Mouse (Mus musculus) C2C12 (cell line): ENCODE measurements around the gene Gm2310. TPM values are rescaled to one million over a fixed set of nuclear protein-coding genes. Genes with fewer than 3 reads are reported as not detected.

ENCODE experiments used
- H3K27me3 ChIP-seq: one replicate; pipeline ENCODE4 v1.6.1; 2011; ENCODE audit not compliant: control insufficient read depth, insufficient read depth, insufficient read length
- H3K36me3 ChIP-seq: one replicate; pipeline ENCODE4 v1.6.1; 2011; ENCODE audit not compliant: control insufficient read depth, insufficient read depth
- H3K4me3 ChIP-seq: one replicate; pipeline ENCODE4 v1.5.1; 2011; ENCODE audit warnings: mild to moderate bottlenecking, control low read depth; ENCODE audit not compliant: poor library complexity, insufficient read depth, severe bottlenecking
- H3K79me2 ChIP-seq: one replicate; pipeline ENCODE4 v1.6.1; 2011; ENCODE audit not compliant: control insufficient read depth, insufficient read depth
- H3K79me3 ChIP-seq: one replicate; pipeline ENCODE4 v1.6.1; 2011; ENCODE audit warnings: low read depth, control low read depth
- H3ac ChIP-seq: one replicate; pipeline ENCODE3; 2011; ENCODE audit warnings: low read depth; ENCODE audit not compliant: control insufficient read depth, insufficient read length
- CEBPB ChIP-seq: IDR thresholded peaks from one replicate; pipeline ENCODE4 v1.6.1; 2011; ENCODE audit warnings: low read depth, mild to moderate bottlenecking, control low read depth, moderate library complexity
- CTCF ChIP-seq: IDR thresholded peaks from one replicate; pipeline ENCODE4 v1.5.1; 2011; ENCODE audit not compliant: control insufficient read depth, insufficient read depth, insufficient read length
- FOSL1 ChIP-seq: IDR thresholded peaks from one replicate; pipeline ENCODE4 v1.8.0; 2011; ENCODE audit warnings: mild to moderate bottlenecking, low read length; ENCODE audit not compliant: poor library complexity, insufficient read depth, severe bottlenecking
- MAX ChIP-seq: IDR thresholded peaks from one replicate; pipeline ENCODE4 v1.6.1; 2011; ENCODE audit warnings: mild to moderate bottlenecking, control low read depth
- MYOD1 ChIP-seq: IDR thresholded peaks from one replicate; pipeline ENCODE4 v1.6.1; 2011; ENCODE audit warnings: low read depth; ENCODE audit not compliant: control insufficient read depth, insufficient read length
- MYOG ChIP-seq: IDR thresholded peaks from one replicate; pipeline ENCODE4 v1.6.1; 2011; ENCODE audit not compliant: control insufficient read depth, insufficient read length; ENCODE audit errors: extremely low read depth
- USF1 ChIP-seq: IDR thresholded peaks from one replicate; pipeline ENCODE4 v1.6.1; 2011; ENCODE audit warnings: low read depth, mild to moderate bottlenecking, control low read depth, moderate library complexity
- polyA plus RNA-seq: library from polyadenylated mRNA; unstranded; fragments of >200 nt; fragmentation: generic; extraction: Trizol; gene quantifications from one replicate; pipeline ENCODE4 v1.2.1, GENCODE M21; 2012; ENCODE audit warnings: missing spikeins

The Gm2310 gene
- polyA plus RNA-seq, 1 experiment = not detected

DNA sequence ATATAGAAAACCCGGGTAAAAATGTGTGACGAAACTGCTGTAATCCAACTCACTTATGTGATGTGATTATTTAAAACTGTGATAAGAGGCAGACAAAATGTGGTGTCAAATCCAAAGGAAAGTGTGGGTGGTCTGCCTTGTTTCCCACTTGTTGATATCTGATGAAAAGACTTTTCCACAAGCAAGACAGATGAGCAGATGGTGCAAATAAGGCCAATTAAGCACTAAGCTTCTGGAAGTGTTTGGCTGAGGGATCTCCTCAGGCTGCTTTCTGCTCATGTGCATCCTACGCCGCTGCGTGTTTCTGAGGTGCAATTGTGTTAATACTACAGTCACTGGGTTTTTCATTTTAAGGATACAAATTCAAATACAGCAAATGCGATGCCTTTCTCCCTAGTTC lies 34.5 kb downstream of the Gm2310 start:
- no peak for TF ChIP-seq USF1
- no peak for TF ChIP-seq MAX
- Histone ChIP-seq H3K36me3 (no peaks in the 10 kb centered on the region), H3K79me3 (no peaks in the 10 kb centered on the region), H3ac (no peak overlapping the region), H3K79me2 (no peaks in the 10 kb centered on the region), H3K4me3 (no peak overlapping the region), H3K27me3 (no peaks in the 10 kb centered on the region)

DNA sequence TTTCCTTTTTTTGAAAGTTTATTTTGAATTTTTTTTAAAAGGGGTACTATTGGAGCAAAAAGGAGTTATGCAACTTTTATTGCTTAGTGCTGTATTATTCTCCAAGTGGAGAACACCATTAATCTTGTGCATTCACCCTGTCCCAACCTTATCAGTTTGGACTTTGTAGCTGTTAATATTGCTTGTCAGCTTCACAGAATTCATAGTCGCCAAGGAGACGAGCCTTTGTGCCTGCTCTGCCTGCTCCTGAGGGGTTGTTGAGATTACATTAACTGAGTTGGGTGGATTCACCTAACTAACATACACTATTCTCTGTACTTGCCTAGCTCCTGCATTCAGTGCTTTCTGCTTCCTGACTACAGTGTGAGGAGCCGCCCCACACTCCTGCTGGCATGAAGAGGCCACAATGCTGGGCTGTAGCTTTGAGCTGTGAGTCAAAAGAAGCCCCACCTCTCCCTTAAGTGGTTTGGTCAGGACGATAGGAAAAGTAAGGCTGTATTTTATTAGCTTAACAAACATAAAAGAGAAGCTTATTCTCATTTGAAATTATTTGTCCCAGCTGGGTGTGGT lies 50.7 kb downstream of the Gm2310 start:
- no peaks in the 10 kb centered on the region for H3K36me3 ChIP-seq
- no peak for TF ChIP-seq MYOD1
- no peak for TF ChIP-seq USF1
- no peak for TF ChIP-seq MYOG
- no peak for TF ChIP-seq MAX
- TF ChIP-seq CTCF = no peak
- no peak for TF ChIP-seq CEBPB
- no peak for TF ChIP-seq FOSL1
- no peak overlapping the region for H3ac ChIP-seq
- H3K79me2 ChIP-seq = no peaks in the 10 kb centered on the region
- H3K79me3 ChIP-seq = no peaks in the 10 kb centered on the region
- H3K4me3 ChIP-seq = no peak overlapping the region
- no peaks in the 10 kb centered on the region for H3K27me3 ChIP-seq

Other genes starting within 250 kb of the Gm2310 start
- gene Nipbl, start 75.5 kb downstream of the Gm2310 start, polyA plus RNA-seq = 6.0 TPM
- 3.8 TPM for gene Slc1a3, start 190.8 kb upstream of the Gm2310 start, polyA plus RNA-seq